Mouse (Mus musculus) left cerebral cortex, adult 18-20 months (tissue): ENCODE results near the gene Stpg1. TPM values are rescaled to one million over a fixed set of nuclear protein-coding genes. Genes with fewer than 3 reads are reported as not detected.

Experiments used
- DNase-seq, 2 experiments: peaks; one replicate each; pipeline ENCODE4 v3.0.0; 2021 to 2022; ENCODE audit warnings: low spot score in 2 of 2, mixed read lengths in 1 of 2
- long read RNA-seq, 2 experiments: library from polyadenylated mRNA; stranded (forward); transcript quantifications; one replicate each; pipeline ENCODE4 v2.0.0; 2021
- total RNA-seq, 2 experiments: library from RNA; stranded (reverse); gene quantifications; 2 replicates each; pipeline ENCODE4 v1.2.3; 2021

The Stpg1 gene
- 1 to 10 TPM; 1.0 to 1.8 TPM for total RNA-seq
- long read RNA-seq, experiment 1, partial matches to known transcripts, result 4 of 4 reads
- long read RNA-seq, experiment 1, other reads (novel, unspliced or antisense), result 0 of 4 reads
- long read RNA-seq, experiment 2, partial matches to known transcripts, result 5 of 5 reads
- long read RNA-seq, experiment 2, other reads (novel, unspliced or antisense), result 0 of 5 reads

- peak; percentile 85 to 89 for DNase-seq
These were observed at the start of gene Stpg1, which contains the start of gene Nipal3 for GRCm38 (mm10) chr4:135494521-135495396. TSS of gene Stpg1 (plus strand) at chr4:135494790. TSS of gene Nipal3 (minus strand) at chr4:135495038.

GRCm38 (mm10) chr4:135451360-135452015 lies 43.1 kb upstream of the Stpg1 start:
- no peak for DNase-seq

- DNase-seq, result no peak
These were observed 41.4 kb upstream of the Stpg1 start for GRCm38 (mm10) chr4:135453164-135453563.

GRCm38 (mm10) chr4:135453572-135453971 lies 41.0 kb upstream of the Stpg1 start:
- DNase-seq, result no peak

GRCm38 (mm10) chr4:135463406-135463805 lies 31.2 kb upstream of the Stpg1 start:
- DNase-seq, result no peak

GRCm38 (mm10) chr4:135477851-135478250 lies 16.7 kb upstream of the Stpg1 start:
- DNase-seq, result no peak

- DNase-seq, result no peak
These were observed 14.2 kb upstream of the Stpg1 start for GRCm38 (mm10) chr4:135480370-135480769.

- no peak for DNase-seq
These were observed 9.5 kb upstream of the Stpg1 start for GRCm38 (mm10) chr4:135485086-135485485.

GRCm38 (mm10) chr4:135486352-135486751 lies 8.2 kb upstream of the Stpg1 start:
- no peak for DNase-seq

GRCm38 (mm10) chr4:135489256-135489655 lies 5.3 kb upstream of the Stpg1 start:
- DNase-seq, result no peak

- DNase-seq, result no peak
These were observed 1.3 kb upstream of the Stpg1 start for GRCm38 (mm10) chr4:135493271-135493670.

GRCm38 (mm10) chr4:135493691-135494520 lies 684 bp upstream of the Stpg1 start:
- DNase-seq, result peak; percentile 18 to 32

- DNase-seq, result no peak
These were observed 804 bp downstream of the Stpg1 start for GRCm38 (mm10) chr4:135495397-135495791.

GRCm38 (mm10) chr4:135495810-135496209 lies 1.2 kb downstream of the Stpg1 start:
- DNase-seq, result peak in 1 of 2 experiments; percentile 14

- no peak for DNase-seq
These were observed 3.5 kb downstream of the Stpg1 start for GRCm38 (mm10) chr4:135498136-135498535.

GRCm38 (mm10) chr4:135499831-135500230 lies 5.2 kb downstream of the Stpg1 start:
- no peak for DNase-seq

GRCm38 (mm10) chr4:135501587-135501986 lies 7.0 kb downstream of the Stpg1 start:
- DNase-seq, result no peak

GRCm38 (mm10) chr4:135505794-135506193 lies 11.2 kb downstream of the Stpg1 start:
- DNase-seq, result no peak

- DNase-seq, result peak; percentile 60 to 68
These were observed 13.2 kb downstream of the Stpg1 start for GRCm38 (mm10) chr4:135507547-135508350.

- DNase-seq, result peak; percentile 79 to 80
These were observed 13.9 kb downstream of the Stpg1 start for GRCm38 (mm10) chr4:135508419-135509039.
